Mouse (Mus musculus) thymus, adult 2 months (tissue): ENCODE data around the gene Olfr1413.

Experiments used
- CTCF ChIP-seq: fragments of 200-500 bp; IDR thresholded peaks from 2 replicates; pipeline ENCODE4 v1.5.1; 2012; ENCODE audit warnings: mild to moderate bottlenecking, control low read depth, low read length, moderate library complexity, borderline replicate concordance; ENCODE audit not compliant: control insufficient read depth, poor library complexity, insufficient read depth; ENCODE audit errors: extremely low read depth
- POLR2A ChIP-seq: fragments of 200-500 bp; IDR thresholded peaks from 2 replicates; pipeline ENCODE4 v1.6.1; 2012; ENCODE audit warnings: mild to moderate bottlenecking, low read length, control low read depth, moderate library complexity; ENCODE audit not compliant: control insufficient read depth, poor library complexity, insufficient read depth; ENCODE audit errors: extremely low read depth

GRCm38 (mm10) chr1:92617488-92617887 lies 46.4 kb downstream of the Olfr1413 start, which contains the start of gene Olfr12:
- no peak for TF ChIP-seq CTCF
- no peak for TF ChIP-seq POLR2A
